Mouse (Mus musculus): ENCODE results near the gene Jmy.
A peak's percentile ranks its signal among the peaks of the same experiment; 100 is the strongest.
"Not testable (repeated sequence)": the region's sequence is repeated elsewhere in the genome, so short reads cannot be mapped to it uniquely, and the experiment has no call there.

Gene Jmy

GRCm38 (mm10) chr13:93499167-93499972 is at the start of gene Jmy:
Gene Jmy, minus strand, starts transcription at chr13:93499808.
- DNase-seq, result peak; percentile 85 to 87

DNA sequence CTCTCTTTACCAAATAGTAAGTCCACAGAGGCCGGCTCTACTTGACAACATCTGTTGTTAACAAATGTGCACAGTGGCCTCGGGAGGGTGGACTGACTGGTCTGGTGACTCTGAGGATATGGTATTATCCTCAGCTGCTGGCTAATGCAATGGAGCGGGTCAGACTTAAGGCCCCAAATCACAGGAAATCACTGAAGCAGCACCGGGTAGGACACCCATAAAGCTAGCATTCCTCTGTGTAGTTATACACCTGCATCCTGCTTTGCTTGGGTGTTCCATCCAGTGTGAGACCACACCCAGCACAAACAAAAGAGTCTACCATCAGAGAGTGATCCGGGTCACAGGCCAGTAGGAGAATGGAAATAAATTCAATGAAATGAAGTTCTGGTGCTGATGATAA is 48.0 kb upstream of the Jmy start:
- DNase-seq, result no peak

GRCm38 (mm10) chr13:93546011-93546410 is 46.4 kb upstream of the Jmy start:
- DNase-seq, result no peak

- no peak for DNase-seq
Measured at GRCm38 (mm10) chr13:93544274-93544673, 44.7 kb upstream of the Jmy start.

DNA sequence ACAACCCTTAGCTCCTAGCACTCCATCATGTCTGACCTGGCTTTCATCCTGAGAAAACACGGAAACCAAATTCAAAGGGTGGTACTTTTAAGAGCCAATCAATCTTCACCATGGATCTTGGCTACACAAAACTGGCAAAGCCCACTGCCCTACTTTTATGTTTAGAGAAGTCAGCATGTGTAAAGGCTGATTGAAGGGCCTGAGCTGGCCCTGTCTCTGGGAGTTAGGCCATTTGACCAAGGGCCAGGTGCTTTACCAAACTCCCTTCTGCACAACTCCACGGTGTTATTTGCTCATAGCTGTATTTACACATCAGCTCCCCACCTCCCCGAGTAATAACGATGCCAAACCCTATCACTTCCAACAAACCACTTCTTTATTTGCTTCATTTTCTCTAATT is 39.7 kb upstream of the Jmy start:
- DNase-seq, result no peak

- DNase-seq, result no peak
Measured at GRCm38 (mm10) chr13:93518753-93519319, 19.2 kb upstream of the Jmy start.

DNA sequence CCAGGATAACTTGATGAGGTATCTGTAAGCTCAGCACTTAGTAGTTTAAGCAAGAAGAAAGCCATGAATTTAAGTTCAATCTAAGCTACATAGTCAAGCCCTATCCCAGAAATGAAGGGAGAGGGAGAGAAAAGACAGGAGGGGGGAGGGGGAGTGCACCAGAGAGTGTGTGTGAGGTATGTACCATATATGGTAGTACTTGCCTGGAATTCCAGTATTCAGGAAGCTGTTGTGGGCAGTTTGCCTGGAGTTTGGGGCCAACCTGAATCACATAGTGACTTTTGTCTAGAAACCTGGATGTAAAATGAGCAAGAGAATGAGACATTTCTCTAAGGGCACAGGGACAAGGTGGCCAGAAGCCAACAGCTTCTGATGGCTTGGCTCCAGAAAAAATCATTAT is 17.6 kb upstream of the Jmy start:
- no peak for DNase-seq

DNA sequence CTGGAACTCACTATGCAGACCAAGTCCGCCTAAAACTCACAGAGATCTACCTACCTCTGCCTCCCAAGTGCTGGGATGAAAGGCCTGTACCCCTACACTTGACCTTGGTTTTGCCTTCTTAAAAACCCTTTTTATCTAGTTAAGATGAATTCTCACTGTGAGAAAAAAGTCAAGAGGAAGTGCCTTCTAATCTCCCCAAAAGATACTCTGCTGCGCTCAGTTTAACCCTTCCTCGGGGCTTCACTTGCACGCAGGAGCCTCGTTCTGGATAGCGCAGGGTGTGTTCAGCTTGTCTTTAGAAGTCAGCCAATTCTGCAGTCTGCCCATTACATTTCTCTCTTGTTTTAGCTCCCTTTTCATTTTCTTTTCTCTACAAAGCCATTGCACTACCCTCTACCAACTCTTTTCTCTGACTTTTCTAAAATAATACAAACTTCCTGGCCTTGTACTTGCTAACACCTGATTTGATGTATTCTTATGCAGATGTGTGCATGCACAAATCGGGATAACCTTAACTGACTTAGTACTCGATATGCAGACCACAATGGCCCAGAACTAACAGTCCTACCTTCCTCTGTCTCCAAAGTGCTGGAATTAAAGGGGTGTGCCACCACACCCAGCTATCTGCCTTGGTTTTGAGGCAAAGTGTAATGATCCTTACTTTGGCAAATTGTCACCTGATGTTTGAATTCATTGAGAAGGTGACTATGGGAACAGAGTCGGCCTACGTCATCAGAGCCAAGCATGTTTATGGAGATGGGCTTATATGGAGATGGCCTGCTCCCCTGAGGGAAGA is 14.6 kb upstream of the Jmy start:
- no peak for DNase-seq

DNA sequence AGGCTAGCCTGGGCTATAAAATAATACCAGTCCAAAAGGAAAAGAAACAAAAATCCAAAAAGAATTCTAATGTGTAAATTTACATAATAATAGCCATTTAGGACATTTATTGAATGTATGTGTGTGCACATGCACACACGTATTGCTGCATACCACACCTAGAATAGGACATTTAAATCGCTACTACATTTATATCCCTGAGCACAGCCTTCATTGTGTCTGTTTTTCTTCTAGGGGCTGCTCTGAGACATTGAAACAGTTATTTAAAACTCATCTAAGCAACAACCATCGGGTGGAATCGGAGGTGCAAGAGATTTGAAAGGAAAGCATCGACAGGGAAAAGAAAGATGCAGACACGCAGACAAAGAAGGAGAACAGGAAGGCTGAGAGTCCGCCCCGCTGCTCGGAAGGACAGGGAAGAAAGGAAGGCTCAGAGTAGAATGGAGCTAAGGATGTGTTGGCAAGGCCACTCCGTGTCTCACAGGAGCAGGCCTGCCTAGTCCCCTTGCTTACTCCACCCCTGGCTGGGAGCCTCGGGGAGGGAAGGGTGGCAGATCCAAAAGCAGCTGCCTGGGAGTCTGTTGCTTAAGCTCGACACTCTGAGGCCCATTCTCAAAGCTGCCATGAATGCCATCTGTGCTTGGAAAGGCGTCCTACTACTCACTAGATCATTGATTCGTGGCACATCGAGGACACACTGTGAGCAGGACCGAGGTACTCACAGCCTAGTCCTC is 11.0 kb upstream of the Jmy start:
- DNase-seq, result no peak

GRCm38 (mm10) chr13:93506920-93507319 is 7.3 kb upstream of the Jmy start:
- not testable (repeated sequence) for DNase-seq

- no peak for DNase-seq
Measured at GRCm38 (mm10) chr13:93501724-93502123, 2.1 kb upstream of the Jmy start.

- no peak for DNase-seq
Measured at GRCm38 (mm10) chr13:93499973-93500633, 495 bp upstream of the Jmy start.

- peak; percentile 36 for DNase-seq
Measured at GRCm38 (mm10) chr13:93498211-93499166, 1.1 kb downstream of the Jmy start.

- no peak for DNase-seq
Measured at GRCm38 (mm10) chr13:93496977-93497376, 2.6 kb downstream of the Jmy start.

GRCm38 (mm10) chr13:93488510-93488909 is 11.1 kb downstream of the Jmy start:
- DNase-seq, result no peak

DNA sequence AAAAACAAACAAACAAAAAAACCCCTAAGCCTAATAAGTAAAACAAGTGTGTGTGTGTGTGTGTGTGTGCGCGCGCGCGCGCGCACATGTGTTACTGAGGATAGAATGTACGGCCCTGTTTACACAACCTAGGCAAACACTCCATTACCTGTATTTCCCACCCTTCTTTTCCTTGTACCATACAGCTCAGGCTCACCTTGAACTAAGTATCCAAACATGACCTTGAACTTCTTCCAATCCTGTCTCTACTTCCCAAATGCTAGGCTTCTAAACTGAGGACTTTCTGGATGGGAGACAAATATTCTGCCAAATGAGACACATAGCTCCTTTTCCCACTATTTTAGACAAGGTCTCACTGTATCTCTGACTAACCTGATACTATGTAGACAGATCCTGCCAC is 11.9 kb downstream of the Jmy start:
- DNase-seq, result no peak

DNA sequence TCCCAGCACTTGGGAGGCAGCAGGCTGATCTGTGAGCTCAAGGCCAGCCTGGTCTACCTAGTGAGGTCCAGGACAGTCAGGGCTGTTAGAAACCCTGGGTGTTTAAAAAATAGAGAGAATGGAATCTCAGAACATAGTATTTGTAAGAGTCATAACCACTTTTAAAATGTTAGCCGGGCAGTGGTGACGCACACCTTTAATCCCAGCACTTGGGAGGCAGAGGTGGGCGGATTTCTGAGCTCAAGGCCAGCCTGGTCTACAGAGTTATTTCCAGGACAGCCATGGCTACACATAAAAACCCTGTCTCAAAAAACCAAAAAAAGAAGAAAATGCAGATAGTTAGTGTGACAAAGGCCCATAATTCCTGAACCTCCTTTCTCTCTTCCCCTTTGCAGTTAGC is 15.3 kb downstream of the Jmy start:
- DNase-seq, result no peak

GRCm38 (mm10) chr13:93481110-93481509 is 18.5 kb downstream of the Jmy start:
- no peak for DNase-seq

DNA sequence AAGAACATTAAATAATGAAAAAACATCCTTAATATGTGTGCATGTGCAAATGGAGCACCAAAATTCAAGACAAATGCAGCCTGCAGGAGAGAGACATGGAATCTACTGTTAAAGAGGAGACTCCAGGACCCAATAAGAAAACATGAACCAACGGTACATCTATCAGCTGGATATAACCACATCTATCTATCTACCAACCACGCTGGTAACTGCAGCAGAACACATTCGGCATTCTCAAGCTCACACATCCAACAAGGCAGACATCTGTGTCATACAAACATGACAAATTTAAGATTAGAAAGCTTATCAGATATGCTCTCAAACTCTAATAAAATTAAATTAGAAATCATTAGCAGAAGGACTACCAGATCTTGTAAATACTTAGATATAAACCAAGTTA is 21.3 kb downstream of the Jmy start:
- DNase-seq, result no peak

DNA sequence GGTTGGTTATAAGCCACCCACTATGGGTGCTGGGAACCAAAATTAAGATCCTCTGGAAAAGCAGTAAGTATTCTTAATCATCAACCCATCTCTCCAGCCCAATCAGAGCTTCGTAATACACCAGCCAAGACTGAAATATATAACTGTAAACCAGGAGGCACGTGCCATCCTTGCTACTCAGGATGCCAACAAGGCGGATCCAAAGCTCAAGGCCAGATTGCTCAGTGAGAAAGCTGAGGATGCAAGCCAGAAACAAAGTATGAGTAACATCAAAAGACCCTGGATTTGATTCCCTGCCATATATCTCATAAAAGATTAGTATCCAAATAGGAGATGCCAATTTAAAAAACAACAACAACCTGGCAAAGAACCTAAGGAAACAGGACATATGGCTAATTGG is 31.3 kb downstream of the Jmy start:
- no peak for DNase-seq

DNA sequence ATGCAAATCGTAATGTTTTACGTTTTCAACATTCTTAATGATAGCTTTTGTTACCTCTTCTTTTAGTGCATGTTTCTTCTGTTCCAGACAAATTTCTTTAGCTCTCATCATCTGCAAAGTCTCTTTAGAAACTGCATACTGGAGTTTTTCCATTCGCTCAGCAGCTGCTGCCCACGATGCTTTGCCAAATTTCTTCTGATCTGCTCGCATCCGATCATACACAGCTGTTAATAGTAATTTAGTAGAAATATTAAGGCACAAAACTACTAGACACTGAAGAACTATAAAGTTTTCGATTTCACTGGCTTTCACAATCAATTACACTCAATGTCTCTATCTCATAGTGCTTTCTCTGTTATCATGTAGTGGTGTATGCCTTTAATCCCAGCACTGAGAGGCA is 40.0 kb downstream of the Jmy start:
- no peak for DNase-seq
